Mouse (Mus musculus) ES-E14 (cell line): ENCODE results near the gene Hdgfl2.
"Not testable (repeated sequence)": the region's sequence is repeated elsewhere in the genome, so short reads cannot be mapped to it uniquely, and the experiment has no call there.

Experiments used
- HCFC1 ChIP-seq: IDR thresholded peaks from 2 replicates; pipeline ENCODE4 v1.6.1; 2012; ENCODE audit warnings: low read length, inconsistent platforms, borderline replicate concordance; ENCODE audit not compliant: insufficient read depth
- MAFK ChIP-seq: IDR thresholded peaks from 2 replicates; pipeline ENCODE4 v1.6.1; 2014; ENCODE audit warnings: mild to moderate bottlenecking, low read depth, low read length, inconsistent platforms; ENCODE audit not compliant: insufficient read depth

DNA sequence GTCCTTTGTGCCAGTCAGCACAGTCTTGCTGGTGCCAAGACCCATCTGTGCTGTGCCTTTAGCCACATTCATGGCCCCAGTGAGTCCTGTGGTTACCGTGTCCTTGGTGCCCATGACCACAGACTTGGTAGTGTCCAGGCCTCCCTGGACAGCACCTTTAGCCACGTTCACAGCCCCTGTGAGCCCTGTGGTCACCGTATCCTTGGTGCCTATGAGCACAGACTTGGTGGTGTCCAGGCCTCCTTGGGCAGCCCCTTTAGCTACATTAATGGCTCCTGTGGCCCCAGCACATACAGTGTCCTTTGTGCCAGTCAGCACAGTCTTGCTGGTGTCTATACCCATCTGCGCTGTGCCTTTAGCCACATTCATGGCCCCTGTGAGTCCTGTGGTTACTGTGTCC, 27.0 kb downstream of the Hdgfl2 start:
- TF ChIP-seq HCFC1, MAFK: not testable (repeated sequence)
